Mouse (Mus musculus) kidney, adult 2 months (tissue): ENCODE measurements around the gene Prdm13.

Experiments used
- CTCF ChIP-seq: fragments of 200-500 bp; conservative IDR thresholded peaks from 2 replicates; pipeline ENCODE4 v1.5.1; 2011; ENCODE audit warnings: low read depth, mild to moderate bottlenecking, control low read depth, low read length, moderate library complexity, mixed read lengths; ENCODE audit not compliant: insufficient read depth, insufficient read length
- POLR2A ChIP-seq: fragments of 200-500 bp; IDR thresholded peaks from one replicate; pipeline ENCODE4 v1.6.1; 2011; ENCODE audit warnings: low read depth, low read length, control low read depth

DNA sequence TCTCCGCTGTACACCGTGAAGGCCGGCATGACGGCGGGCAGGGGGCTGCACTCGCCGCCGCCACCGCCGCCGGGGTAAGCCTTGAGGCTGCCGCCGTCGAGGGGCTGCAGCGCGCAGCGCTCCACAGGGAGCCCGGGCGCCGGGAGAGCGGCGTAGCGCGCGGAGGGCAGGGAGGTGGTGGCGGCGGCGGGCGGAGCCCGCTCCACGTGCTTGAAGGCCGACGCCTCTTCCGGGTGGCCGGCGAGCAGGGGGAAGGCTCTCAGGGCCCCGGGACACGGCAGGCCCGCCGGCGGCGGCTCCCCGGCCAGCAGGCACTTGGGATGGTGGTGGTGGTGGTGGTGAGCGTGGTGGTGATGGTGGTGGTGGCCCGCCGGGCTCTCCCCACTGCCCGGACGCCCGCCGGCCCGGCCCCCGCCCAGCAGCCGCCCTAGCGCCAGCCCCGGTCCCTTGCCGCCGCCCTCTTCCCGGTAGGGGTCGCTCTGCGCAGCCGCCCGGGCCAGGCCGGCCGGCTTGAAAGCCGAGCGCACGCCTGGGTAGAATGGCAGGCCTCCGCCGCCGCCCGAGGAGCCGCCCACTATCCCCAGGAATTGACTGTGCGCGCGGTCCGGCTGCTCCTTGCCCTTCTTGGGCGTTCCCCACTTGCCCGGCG is 6.7 kb downstream of the Prdm13 start:
- no peak for TF ChIP-seq POLR2A
- no peak for TF ChIP-seq CTCF
